Mouse (Mus musculus): ENCODE data around the gene Uso1.

Gene Uso1

GRCm38 (mm10) chr5:92196895-92197811 is 59.4 kb downstream of the Uso1 start:
- DNase-seq (ENCODE audit: low spot score in 2 of 2): no peak

GRCm38 (mm10) chr5:92198266-92198665 is 60.5 kb downstream of the Uso1 start:
- no peak for DNase-seq (ENCODE audit: low spot score in 2 of 2)

- no peak for DNase-seq (ENCODE audit: low spot score in 2 of 2)
These were observed 66.7 kb downstream of the Uso1 start for GRCm38 (mm10) chr5:92204162-92205036.

GRCm38 (mm10) chr5:92205184-92205583 is 67.4 kb downstream of the Uso1 start:
- no peak for DNase-seq (ENCODE audit: low spot score in 2 of 2)

- DNase-seq (ENCODE audit: low spot score in 2 of 2): no peak
These were observed 68.0 kb downstream of the Uso1 start for GRCm38 (mm10) chr5:92205706-92206105.

GRCm38 (mm10) chr5:92206121-92206520 is 68.4 kb downstream of the Uso1 start:
- no peak for DNase-seq (ENCODE audit: low spot score in 2 of 2)

- no peak for DNase-seq (ENCODE audit: low spot score in 2 of 2)
These were observed 72.5 kb downstream of the Uso1 start for GRCm38 (mm10) chr5:92210205-92210604.

- DNase-seq (ENCODE audit: low spot score in 2 of 2): no peak
These were observed 74.5 kb downstream of the Uso1 start for GRCm38 (mm10) chr5:92212231-92212630.

GRCm38 (mm10) chr5:92215308-92215707 is 77.6 kb downstream of the Uso1 start, which contains the start of gene U90926:
Gene U90926 (minus strand): TSS chr5:92215408.
- DNase-seq (ENCODE audit: low spot score in 2 of 2): no peak

- no peak for DNase-seq (ENCODE audit: low spot score in 2 of 2)
These were observed 81.4 kb downstream of the Uso1 start for GRCm38 (mm10) chr5:92218915-92219793.

GRCm38 (mm10) chr5:92219826-92220225 is 82.1 kb downstream of the Uso1 start:
- no peak for DNase-seq (ENCODE audit: low spot score in 2 of 2)

- DNase-seq (ENCODE audit: low spot score in 2 of 2): no peak
These were observed 82.7 kb downstream of the Uso1 start for GRCm38 (mm10) chr5:92220287-92220902.

- no peak for DNase-seq (ENCODE audit: low spot score in 2 of 2)
These were observed 90.0 kb downstream of the Uso1 start for GRCm38 (mm10) chr5:92227782-92228181.

GRCm38 (mm10) chr5:92228776-92229175 is 91.0 kb downstream of the Uso1 start:
- DNase-seq (ENCODE audit: low spot score in 2 of 2): no peak

- no peak for DNase-seq (ENCODE audit: low spot score in 2 of 2)
These were observed 91.8 kb downstream of the Uso1 start for GRCm38 (mm10) chr5:92229514-92229913.

- no peak for DNase-seq (ENCODE audit: low spot score in 2 of 2)
These were observed 92.6 kb downstream of the Uso1 start for GRCm38 (mm10) chr5:92230306-92230705.

- no peak for DNase-seq (ENCODE audit: low spot score in 2 of 2)
These were observed 94.1 kb downstream of the Uso1 start for GRCm38 (mm10) chr5:92231836-92232235.

- DNase-seq (ENCODE audit: low spot score in 2 of 2): no peak
These were observed 95.6 kb downstream of the Uso1 start for GRCm38 (mm10) chr5:92233366-92233765.

GRCm38 (mm10) chr5:92234939-92235557 is 97.3 kb downstream of the Uso1 start:
- no peak for DNase-seq (ENCODE audit: low spot score in 2 of 2)

Measured in right cerebral cortex, postnatal 36 days (tissue).